Mouse (Mus musculus): ENCODE results near the gene Cacng6. TPM values are rescaled to one million over a fixed set of nuclear protein-coding genes. Genes with fewer than 3 reads are reported as not detected.

Cacng6 gene
- polyA plus RNA-seq, 1 experiment, result 0.15 TPM

DNA sequence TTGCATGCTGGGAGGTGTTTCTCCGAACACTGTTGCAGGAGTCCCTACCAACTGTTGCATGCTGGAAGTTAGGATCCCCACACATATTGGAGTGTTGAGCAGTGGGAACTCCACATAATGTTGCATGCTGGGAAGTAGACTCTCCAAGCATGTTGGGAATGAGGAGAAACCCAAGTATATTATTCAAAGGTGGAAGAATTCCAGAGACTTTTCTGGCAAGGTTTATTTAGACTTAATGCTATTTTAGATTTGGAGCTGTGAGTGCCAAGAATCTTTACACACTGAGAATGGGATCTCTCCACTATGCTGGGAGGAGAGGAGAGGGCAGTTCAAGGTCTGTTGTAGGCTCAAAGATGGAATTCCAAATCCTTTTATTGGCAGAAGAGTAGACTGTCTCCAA lies 8.1 kb downstream of the Cacng6 start:
- WGBS, result 91% methylated on average over 1 of the region's 1 CpGs
- TF ChIP-seq CTCF (IDR thresholded peaks at IDR 0.05; ENCODE audit: extremely low read depth, insufficient read depth, insufficient read length, insufficient replicate concordance) (no peak), POLR2A (IDR thresholded peaks at IDR 0.05; ENCODE audit: low read depth, low read length) (no peak)
- Histone ChIP-seq H3K27me3 (ENCODE audit: control insufficient read depth, insufficient read depth, low read length) (no peaks in the 10 kb centered on the region), H3K36me3 (ENCODE audit: control insufficient read depth, insufficient read depth, low read length) (no peaks in the 10 kb centered on the region), H3K4me1 (ENCODE audit: control insufficient read depth, insufficient read depth, insufficient read length) (no peaks in the 10 kb centered on the region), H3K27ac (ENCODE audit: insufficient read depth, low read length) (no peak overlapping the region), H3K4me3 (ENCODE audit: extremely low read depth, insufficient read depth, insufficient read length) (no peak overlapping the region)
- no peak for DNase-seq (ENCODE audit: low read depth in 1 of 2, low spot score in 2 of 2)

GRCm38 (mm10) chr7:3437941-3438340 lies 13.9 kb downstream of the Cacng6 start:
- no peak for TF ChIP-seq CTCF (IDR thresholded peaks at IDR 0.05; ENCODE audit: extremely low read depth, insufficient read depth, insufficient read length, insufficient replicate concordance)
- no peak for TF ChIP-seq POLR2A (IDR thresholded peaks at IDR 0.05; ENCODE audit: low read depth, low read length)
- H3K4me3 ChIP-seq (ENCODE audit: extremely low read depth, insufficient read depth, insufficient read length), result no peak overlapping the region
- 68% methylated on average over 5 of the region's 5 CpGs for WGBS
- no peaks in the 10 kb centered on the region for H3K36me3 ChIP-seq (ENCODE audit: control insufficient read depth, insufficient read depth, low read length)
- H3K4me1 ChIP-seq (ENCODE audit: control insufficient read depth, insufficient read depth, insufficient read length), result no peaks in the 10 kb centered on the region
- H3K27me3 ChIP-seq (ENCODE audit: control insufficient read depth, insufficient read depth, low read length), result no peaks in the 10 kb centered on the region
- no peak for DNase-seq (ENCODE audit: low read depth in 1 of 2, low spot score in 2 of 2)
- H3K27ac ChIP-seq (ENCODE audit: insufficient read depth, low read length), result no peak overlapping the region

DNA sequence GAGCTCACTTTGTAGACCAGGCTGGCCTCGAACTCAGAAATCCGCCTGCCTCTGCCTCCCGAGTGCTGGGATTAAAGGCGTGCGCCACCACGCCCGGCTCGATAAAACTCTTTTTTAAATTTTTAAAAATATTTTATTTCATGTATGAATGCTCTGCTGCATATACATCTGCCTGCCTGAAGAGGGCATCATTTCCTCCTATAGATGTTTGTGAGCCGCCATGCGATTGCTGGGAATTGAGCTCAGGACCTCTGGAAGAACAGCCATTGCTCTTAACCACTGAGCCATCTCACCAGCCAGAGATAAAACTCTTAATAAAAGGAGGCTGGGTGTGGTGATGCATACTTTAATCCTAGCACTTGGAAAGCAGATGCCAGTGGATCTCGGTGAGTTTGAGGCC lies 16.0 kb downstream of the Cacng6 start:
- H3K4me1 ChIP-seq (ENCODE audit: control insufficient read depth, insufficient read depth, insufficient read length), result no peaks in the 10 kb centered on the region; the same call in 1 of the 2 replicates
- H3K27me3 ChIP-seq (ENCODE audit: control insufficient read depth, insufficient read depth, low read length), result no peaks in the 10 kb centered on the region
- H3K27ac ChIP-seq (ENCODE audit: insufficient read depth, low read length), result no peak overlapping the region
- 87% methylated on average over 11 of the region's 11 CpGs for WGBS
- DNase-seq (ENCODE audit: low read depth in 1 of 2, low spot score in 2 of 2), result no peak
- TF ChIP-seq POLR2A (IDR thresholded peaks at IDR 0.05; ENCODE audit: low read depth, low read length) (no peak), CTCF (IDR thresholded peaks at IDR 0.05; ENCODE audit: extremely low read depth, insufficient read depth, insufficient read length, insufficient replicate concordance) (no peak)
- H3K4me3 ChIP-seq (ENCODE audit: extremely low read depth, insufficient read depth, insufficient read length), result no peak overlapping the region
- H3K36me3 ChIP-seq (ENCODE audit: control insufficient read depth, insufficient read depth, low read length), result no peaks in the 10 kb centered on the region

GRCm38 (mm10) chr7:3440526-3440925 lies 16.5 kb downstream of the Cacng6 start:
- no peak for DNase-seq (ENCODE audit: low read depth in 1 of 2, low spot score in 2 of 2)
- 89% methylated on average over 8 of the region's 8 CpGs for WGBS
- H3K27me3 ChIP-seq (ENCODE audit: control insufficient read depth, insufficient read depth, low read length), result no peaks in the 10 kb centered on the region
- no peak for TF ChIP-seq CTCF (IDR thresholded peaks at IDR 0.05; ENCODE audit: extremely low read depth, insufficient read depth, insufficient read length, insufficient replicate concordance)
- no peak for TF ChIP-seq POLR2A (IDR thresholded peaks at IDR 0.05; ENCODE audit: low read depth, low read length)
- no peaks in the 10 kb centered on the region for H3K36me3 ChIP-seq (ENCODE audit: control insufficient read depth, insufficient read depth, low read length)
- no peak overlapping the region for H3K27ac ChIP-seq (ENCODE audit: insufficient read depth, low read length)
- no peak overlapping the region for H3K4me3 ChIP-seq (ENCODE audit: extremely low read depth, insufficient read depth, insufficient read length)
- H3K4me1 ChIP-seq (ENCODE audit: control insufficient read depth, insufficient read depth, insufficient read length), result no peaks in the 10 kb centered on the region; the same call in 1 of the 2 replicates

GRCm38 (mm10) chr7:3442476-3443062 lies 18.6 kb downstream of the Cacng6 start:
- DNase-seq (ENCODE audit: low read depth in 1 of 2, low spot score in 2 of 2), result peak; percentile 26 to 45

DNA sequence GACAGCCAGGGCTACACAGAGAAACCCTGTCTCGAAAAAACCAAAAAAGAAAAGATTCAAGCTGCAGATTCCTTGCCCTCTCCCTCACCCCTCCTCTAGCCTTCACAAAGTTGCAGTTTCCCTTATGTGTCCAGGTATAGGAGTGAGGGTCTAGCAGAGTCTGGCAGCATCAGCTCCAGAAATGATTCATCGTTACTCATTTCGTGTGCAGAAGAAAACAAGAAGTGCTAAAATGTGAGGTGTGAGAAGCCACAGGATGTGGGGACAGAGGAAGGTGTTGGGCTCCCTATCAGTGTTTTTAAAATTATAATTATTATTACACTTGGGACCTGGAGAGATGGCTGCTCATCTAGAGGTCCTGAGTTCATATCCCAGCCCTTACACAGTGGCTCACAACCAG lies 20.7 kb downstream of the Cacng6 start:
- DNase-seq (ENCODE audit: low read depth in 1 of 2, low spot score in 2 of 2), result no peak
- 34% methylated on average over 3 of the region's 3 CpGs for WGBS
- Histone ChIP-seq H3K4me3 (ENCODE audit: extremely low read depth, insufficient read depth, insufficient read length) (no peak overlapping the region), H3K36me3 (ENCODE audit: control insufficient read depth, insufficient read depth, low read length) (no peaks in the 10 kb centered on the region), H3K4me1 (ENCODE audit: control insufficient read depth, insufficient read depth, insufficient read length) (no peaks in the 10 kb centered on the region; the same call in 1 of the 2 replicates), H3K27me3 (ENCODE audit: control insufficient read depth, insufficient read depth, low read length) (no peaks in the 10 kb centered on the region), H3K27ac (ENCODE audit: insufficient read depth, low read length) (no peak overlapping the region)
- TF ChIP-seq CTCF (IDR thresholded peaks at IDR 0.05; ENCODE audit: extremely low read depth, insufficient read depth, insufficient read length, insufficient replicate concordance), result no peak
- TF ChIP-seq POLR2A (IDR thresholded peaks at IDR 0.05; ENCODE audit: low read depth, low read length), result no peak

More at GRCm38 (mm10) chr7:3442476-3443062, 18.6 kb downstream of the Cacng6 start:
- no peaks in the 10 kb centered on the region for H3K27me3 ChIP-seq (ENCODE audit: control insufficient read depth, insufficient read depth, low read length)
- no peaks in the 10 kb centered on the region; the same call in 1 of the 2 replicates for H3K4me1 ChIP-seq (ENCODE audit: control insufficient read depth, insufficient read depth, insufficient read length)
- TF ChIP-seq CTCF (IDR thresholded peaks at IDR 0.05; ENCODE audit: extremely low read depth, insufficient read depth, insufficient read length, insufficient replicate concordance) (no peak), POLR2A (IDR thresholded peaks at IDR 0.05; ENCODE audit: low read depth, low read length) (no peak)
- H3K36me3 ChIP-seq (ENCODE audit: control insufficient read depth, insufficient read depth, low read length), result no peaks in the 10 kb centered on the region
- H3K27ac ChIP-seq (ENCODE audit: insufficient read depth, low read length), result peak overlapping the region; percentile 40
- H3K4me3 ChIP-seq (ENCODE audit: extremely low read depth, insufficient read depth, insufficient read length), result no peak overlapping the region
- WGBS, result 14% methylated on average over 10 of the region's 10 CpGs

DNA sequence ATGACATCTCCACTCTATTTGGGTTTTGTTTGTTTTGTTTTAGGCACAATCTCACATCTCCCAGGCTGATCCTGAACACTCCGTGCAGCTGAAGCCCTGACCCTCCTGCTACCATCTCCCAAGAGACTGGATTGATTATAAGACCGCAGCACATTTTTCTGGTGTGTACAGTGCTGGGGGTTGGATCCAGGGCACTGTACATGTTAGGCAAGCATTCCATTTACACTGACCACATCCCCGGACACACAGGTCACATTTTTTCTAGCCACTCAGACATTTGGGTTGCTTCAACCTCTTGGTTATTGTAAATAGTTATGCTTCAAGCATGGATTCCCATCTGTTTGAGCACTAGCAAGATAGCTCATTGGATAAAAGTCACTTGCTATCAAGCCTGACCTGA lies 22.6 kb downstream of the Cacng6 start:
- H3K4me1 ChIP-seq (ENCODE audit: control insufficient read depth, insufficient read depth, insufficient read length), result no peaks in the 10 kb centered on the region; the same call in 1 of the 2 replicates
- 81% methylated on average over 3 of the region's 3 CpGs for WGBS
- no peaks in the 10 kb centered on the region for H3K36me3 ChIP-seq (ENCODE audit: control insufficient read depth, insufficient read depth, low read length)
- TF ChIP-seq CTCF (IDR thresholded peaks at IDR 0.05; ENCODE audit: extremely low read depth, insufficient read depth, insufficient read length, insufficient replicate concordance) (no peak), POLR2A (IDR thresholded peaks at IDR 0.05; ENCODE audit: low read depth, low read length) (no peak)
- no peak overlapping the region for H3K27ac ChIP-seq (ENCODE audit: insufficient read depth, low read length)
- no peak overlapping the region for H3K4me3 ChIP-seq (ENCODE audit: extremely low read depth, insufficient read depth, insufficient read length)
- no peaks in the 10 kb centered on the region for H3K27me3 ChIP-seq (ENCODE audit: control insufficient read depth, insufficient read depth, low read length)
- no peak for DNase-seq (ENCODE audit: low read depth in 1 of 2, low spot score in 2 of 2)

All from spleen, adult 2 months (tissue).